Mouse (Mus musculus) ES-CJ7 (cell line): ENCODE results near the gene Dnmt1.

ENCODE experiments used
- DNase-seq: peaks from one replicate; pipeline ENCODE4 v3.0.0; 2011; ENCODE audit warnings: low read depth, low spot score

The Dnmt1 gene

GRCm38 (mm10) chr9:20959430-20959938 is at the start of gene Dnmt1:
Gene Dnmt1 (minus strand): TSS chr9:20959888.
- no peak for DNase-seq

DNA sequence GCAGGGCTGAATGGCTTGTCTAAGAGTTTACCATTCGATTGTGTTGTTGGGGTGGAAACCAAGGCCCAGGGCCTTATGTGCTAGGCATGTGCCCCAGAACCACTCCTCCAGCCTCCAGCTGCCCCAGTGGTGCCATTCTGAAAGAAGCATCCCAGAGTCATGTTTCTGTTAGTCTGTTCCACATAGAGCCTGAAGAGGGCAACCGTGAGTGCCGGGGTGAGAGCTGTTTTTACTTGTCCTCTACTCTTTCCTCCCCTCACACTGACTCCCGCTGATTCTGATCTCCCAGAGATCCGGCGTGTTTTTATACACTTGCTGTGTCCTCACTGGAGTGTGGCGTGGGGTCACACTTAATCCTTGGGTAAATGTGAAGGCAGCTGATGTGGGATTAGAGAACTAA is 48.3 kb upstream of the Dnmt1 start:
- DNase-seq: peak; percentile 57

DNA sequence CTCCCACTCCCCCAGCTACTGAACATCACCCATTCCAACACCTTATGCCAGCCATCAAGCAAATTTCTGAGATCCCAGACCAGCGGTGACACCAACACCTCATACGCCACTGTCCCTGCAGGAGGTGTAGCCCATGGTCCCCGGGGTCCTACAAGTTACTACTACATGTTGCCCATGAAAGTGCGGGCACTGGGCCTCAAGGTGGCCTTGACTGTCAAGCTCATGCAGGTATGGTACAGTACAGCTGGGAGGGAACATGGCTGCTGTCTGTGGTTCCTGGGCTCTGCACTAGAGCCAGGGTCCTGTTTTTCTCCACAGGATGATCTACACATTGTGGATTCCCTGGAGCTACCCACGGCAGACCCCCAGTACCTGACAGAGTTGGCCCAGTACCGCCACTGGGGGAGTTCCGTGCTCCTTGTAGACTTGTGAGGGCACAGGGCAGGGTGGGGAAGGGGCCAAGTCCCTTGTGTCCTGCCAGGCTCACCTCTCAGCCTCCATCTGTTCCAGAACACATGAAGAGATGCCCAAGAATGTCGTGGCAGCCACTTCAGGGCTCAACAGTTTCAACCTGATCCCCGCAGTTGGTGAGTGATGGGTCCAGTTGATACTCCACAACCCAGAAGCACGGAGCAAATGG is 47.7 kb upstream of the Dnmt1 start:
- no peak for DNase-seq

GRCm38 (mm10) chr9:21002627-21003551 is 43.2 kb upstream of the Dnmt1 start, which contains the start of gene Mrpl4:
Gene Mrpl4 (plus strand): TSS chr9:21002738.
- DNase-seq: peak; percentile 92

- DNase-seq: no peak
These were observed 42.6 kb upstream of the Dnmt1 start for GRCm38 (mm10) chr9:21002270-21002626.

DNA sequence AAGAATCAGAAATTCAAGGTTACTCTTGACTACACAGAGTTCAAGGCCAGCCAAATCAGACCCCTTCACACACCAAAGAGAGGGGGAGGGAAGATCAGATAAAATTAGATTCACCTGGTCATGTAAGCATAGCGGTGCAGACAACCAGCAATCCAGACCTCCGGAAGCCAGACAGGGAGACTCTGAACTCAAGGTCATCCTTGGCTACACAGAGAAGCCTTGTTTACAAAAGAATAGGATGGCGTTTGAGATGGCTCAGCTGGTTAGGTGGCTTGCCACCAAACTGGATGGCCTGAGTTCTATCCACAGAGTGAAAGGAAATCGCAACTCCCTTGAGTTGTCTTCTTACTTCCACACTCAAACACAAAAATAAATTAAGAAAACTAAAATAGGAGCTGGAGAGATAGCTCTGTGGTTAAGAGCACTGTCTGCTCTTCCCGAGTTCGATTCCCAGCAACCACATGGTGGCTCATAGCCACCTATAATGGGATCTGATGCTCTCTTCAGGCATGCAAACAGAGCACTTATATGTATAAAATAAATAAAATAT is 42.0 kb upstream of the Dnmt1 start:
- DNase-seq: peak; percentile 86

GRCm38 (mm10) chr9:21000811-21001210 is 41.1 kb upstream of the Dnmt1 start:
- DNase-seq: peak; percentile 63

- peak; percentile 45 for DNase-seq
These were observed 38.6 kb upstream of the Dnmt1 start for GRCm38 (mm10) chr9:20998337-20998736.

- no peak for DNase-seq
These were observed 37.4 kb upstream of the Dnmt1 start for GRCm38 (mm10) chr9:20997065-20997464.

GRCm38 (mm10) chr9:20995069-20995468 is 35.4 kb upstream of the Dnmt1 start:
- peak; percentile 35 for DNase-seq

DNA sequence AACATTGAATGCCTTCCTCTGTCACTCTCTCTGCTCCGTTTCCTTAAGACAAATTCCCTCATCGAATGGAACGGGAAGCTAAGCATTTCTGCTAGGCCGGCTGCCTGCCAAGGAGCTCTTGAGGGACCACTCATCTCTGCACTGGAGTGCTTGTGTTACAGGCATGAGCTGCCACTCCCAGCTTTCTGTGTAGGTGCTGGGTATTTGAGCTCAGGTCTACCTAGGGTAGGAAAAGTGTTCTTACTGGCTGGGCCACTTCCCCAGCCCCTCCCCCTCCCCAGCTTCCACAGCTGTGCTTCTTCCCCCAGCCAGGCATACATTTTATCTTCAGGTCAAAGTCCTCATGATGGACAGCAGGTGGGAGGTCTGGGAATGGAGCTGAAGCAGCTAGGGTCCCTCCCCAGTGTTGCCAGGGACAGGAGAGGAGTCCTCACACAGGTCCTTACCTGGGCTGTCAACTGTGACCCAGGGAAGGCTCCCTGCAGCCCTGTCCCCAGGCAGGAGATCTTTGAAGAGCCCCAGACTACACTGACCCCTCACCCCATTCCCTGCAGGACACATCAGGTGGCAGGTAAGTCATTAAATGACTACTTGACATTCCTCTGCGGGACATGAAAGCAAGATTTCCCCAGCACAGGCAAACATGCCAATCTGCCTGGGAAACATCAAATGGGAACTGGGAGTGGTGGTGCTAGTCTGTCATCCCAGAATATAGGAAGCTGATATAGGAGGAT is 33.6 kb upstream of the Dnmt1 start:
- DNase-seq: no peak

DNA sequence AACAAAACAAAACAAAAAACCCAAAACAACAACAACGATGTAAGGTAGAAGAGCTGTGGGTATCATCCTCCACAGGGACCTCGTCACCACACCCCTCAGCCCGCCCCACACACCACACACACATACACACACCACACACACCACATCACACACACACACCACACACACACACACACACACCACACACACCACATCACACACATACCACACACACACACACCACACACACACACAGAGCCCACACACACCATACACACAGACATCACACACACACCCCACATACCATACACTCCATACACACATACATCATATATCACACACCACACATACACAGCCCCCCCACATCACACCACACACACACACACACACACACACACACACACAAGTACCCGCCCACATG is 31.9 kb upstream of the Dnmt1 start:
- no peak for DNase-seq

GRCm38 (mm10) chr9:20990861-20991260 is 31.2 kb upstream of the Dnmt1 start:
- peak; percentile 91 for DNase-seq

- peak; percentile 25 for DNase-seq
These were observed 28.3 kb upstream of the Dnmt1 start for GRCm38 (mm10) chr9:20987953-20988352.

- no peak for DNase-seq
These were observed 27.4 kb upstream of the Dnmt1 start for GRCm38 (mm10) chr9:20986952-20987686.

DNA sequence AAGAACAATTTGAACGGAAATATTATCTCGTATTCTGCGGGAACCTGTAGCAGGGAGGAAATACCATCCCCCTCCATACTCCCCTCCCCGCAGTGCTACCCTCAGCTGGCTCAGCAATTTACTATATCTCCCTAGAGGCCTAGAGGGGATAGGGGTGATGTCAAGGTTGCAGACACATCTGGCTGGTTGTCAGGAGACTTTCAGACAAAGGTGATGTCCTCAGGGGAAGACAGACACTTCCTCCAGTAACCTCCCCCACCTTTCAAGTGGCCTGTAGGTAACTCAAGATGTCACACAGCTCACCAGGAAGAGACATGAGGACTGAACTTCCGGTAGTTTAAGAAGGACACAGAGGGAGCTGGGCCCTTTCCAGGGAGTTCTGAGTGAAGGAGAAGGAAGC is 23.5 kb upstream of the Dnmt1 start:
- peak; percentile 84 for DNase-seq

GRCm38 (mm10) chr9:20982171-20982570 is 22.5 kb upstream of the Dnmt1 start:
- DNase-seq: no peak

GRCm38 (mm10) chr9:20979769-20980168 is 20.1 kb upstream of the Dnmt1 start:
- no peak for DNase-seq

GRCm38 (mm10) chr9:20979181-20979580 is 19.5 kb upstream of the Dnmt1 start:
- peak; percentile 98 for DNase-seq

GRCm38 (mm10) chr9:20978409-20979095 is 18.9 kb upstream of the Dnmt1 start:
- DNase-seq: peak; percentile 78
